ENCODE assay signal across 31 mouse cellular contexts in the genomic region with DNA sequence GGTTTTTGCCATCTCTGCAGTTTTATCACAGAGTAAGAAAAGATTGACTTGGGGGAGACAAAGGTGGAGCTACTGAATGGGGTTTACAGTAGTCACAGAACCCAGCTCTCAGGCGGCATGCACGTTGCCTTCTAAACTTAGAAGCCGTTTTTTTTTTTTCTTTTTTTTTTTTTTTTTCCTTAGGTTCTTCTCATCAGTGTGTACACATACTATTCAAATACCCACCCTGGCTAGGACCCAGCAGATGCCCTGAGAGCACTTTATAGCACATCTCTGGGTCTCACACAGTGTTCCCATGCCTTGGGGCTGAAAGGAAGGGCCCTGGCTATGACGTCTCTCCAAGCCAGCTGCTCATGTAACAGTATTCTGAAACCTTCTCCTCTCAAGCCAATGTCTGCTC. TPM values are rescaled to one million over a fixed set of nuclear protein-coding genes. Genes with fewer than 3 reads are reported as not detected.
DNase-seq lines count a peak whose midpoint lies in the region; ATAC-seq and TF ChIP-seq lines count a peak whose summit lies in the region.
"Had no signal": no experiment of that assay in that cellular context is flagged by ENCODE, and none has a peak within 500 bp of the region (broad histone marks: within the 10 kb centered on the region; RNA-seq: fewer than 3 reads in every experiment).

No protein-coding gene starts in this region.

- no peaks in the 10 kb centered on the region for H3K9me3 ChIP-seq in hindbrain, embryonic 16.5 days (ENCODE audit: control insufficient read depth, low read length)
- no peaks in the 10 kb centered on the region for H3K9me3 ChIP-seq in hindbrain, embryonic 11.5 days (ENCODE audit: control insufficient read depth, low read length)
- no peaks in the 10 kb centered on the region for H3K9me3 ChIP-seq in midbrain, embryonic 15.5 days
- no peaks in the 10 kb centered on the region for H3K9me3 ChIP-seq in midbrain, embryonic 16.5 days (replicated peaks; ENCODE audit: control insufficient read depth, low read length, poor library complexity, severe bottlenecking)
- H3K9me3 ChIP-seq in CH12.LX (replicated peaks; ENCODE audit: low read length): no peaks in the 10 kb centered on the region
- H3K9me3 ChIP-seq: embryonic facial prominence, embryonic 13.5 days; embryonic facial prominence, embryonic 15.5 days; forebrain, embryonic 10.5 days; forebrain, embryonic 12.5 days; G1E had no signal

- no peak for TF ChIP-seq EP300 in CH12.LX (IDR thresholded peaks at IDR 0.05; ENCODE audit: low read length)

- H3K27me3 ChIP-seq in hindbrain, embryonic 16.5 days (replicated peaks; ENCODE audit: control insufficient read depth, insufficient read depth, low read length): no peaks in the 10 kb centered on the region
- no peaks in the 10 kb centered on the region for H3K27me3 ChIP-seq in hindbrain, embryonic 11.5 days (ENCODE audit: control insufficient read depth, insufficient read depth, low read length)
- no peaks in the 10 kb centered on the region for H3K27me3 ChIP-seq in midbrain, embryonic 15.5 days (replicated peaks)
- no peaks in the 10 kb centered on the region for H3K27me3 ChIP-seq in midbrain, embryonic 16.5 days (ENCODE audit: control insufficient read depth, insufficient read depth, low read depth, low read length)
- no peaks in the 10 kb centered on the region for H3K27me3 ChIP-seq in CH12.LX (replicated peaks)
- H3K27me3 ChIP-seq: embryonic facial prominence, embryonic 13.5 days; embryonic facial prominence, embryonic 15.5 days; forebrain, embryonic 12.5 days; Patski had no signal

- in situ Hi-C loops in CH12.LX (cut with MboI; ENCODE audit: low pct_ligation_motif_present, low pct_unique_long_range_greater_than_20kb, low sequenced_read_pairs): loop anchor here (25.0 kb wide), 1 partner anchor 636 kb away; no protein-coding TSS in a partner anchor

- no peaks in the 10 kb centered on the region for H3K4me1 ChIP-seq in hindbrain, embryonic 16.5 days (ENCODE audit: control insufficient read depth, insufficient read depth, low read depth, low read length)
- no peaks in the 10 kb centered on the region for H3K4me1 ChIP-seq in hindbrain, embryonic 11.5 days (replicated peaks; ENCODE audit: control insufficient read depth, insufficient read depth, low read length)
- H3K4me1 ChIP-seq in midbrain, embryonic 15.5 days: no peaks in the 10 kb centered on the region
- no peaks in the 10 kb centered on the region for H3K4me1 ChIP-seq in midbrain, embryonic 16.5 days (ENCODE audit: control insufficient read depth, insufficient read depth, low read length)
- no peaks in the 10 kb centered on the region for H3K4me1 ChIP-seq in CH12.LX (ENCODE audit: control insufficient read depth in 1 of 2, insufficient read depth in 2 of 2)
- H3K4me1 ChIP-seq: embryonic facial prominence, embryonic 13.5 days; embryonic facial prominence, embryonic 15.5 days; forebrain, embryonic 10.5 days; forebrain, embryonic 12.5 days had no signal

- DNase-seq in frontal cortex, postnatal 10 days (ENCODE audit: low spot score in 2 of 2): no peak
- no peak for DNase-seq in hindbrain, embryonic 11.5 days (ENCODE audit: low spot score)
- DNase-seq in CH12.LX (ENCODE audit: extremely low read depth): no peak
- DNase-seq in adrenal gland, adult (ENCODE audit: inconsistent age in 2 of 2, low spot score in 1 of 2): no peak
- DNase-seq: adrenal gland, adult 2 months; adrenal gland, postnatal 10 days; adrenal gland, postnatal 25 days; cerebellum, adult 11 months; cerebellum, adult 18-20 months; cerebellum, adult 8-10 months; cerebellum, adult 9-11 months; cerebellum, postnatal 14 days; cerebellum, postnatal 36 days; embryo, embryonic 11 days had no signal

- no peaks in the 10 kb centered on the region for H3K36me3 ChIP-seq in hindbrain, embryonic 16.5 days (ENCODE audit: control insufficient read depth, insufficient read depth, low read length)
- no peaks in the 10 kb centered on the region for H3K36me3 ChIP-seq in hindbrain, embryonic 11.5 days (ENCODE audit: control insufficient read depth, insufficient read depth, low read length)
- no peaks in the 10 kb centered on the region for H3K36me3 ChIP-seq in midbrain, embryonic 15.5 days (replicated peaks)
- no peaks in the 10 kb centered on the region for H3K36me3 ChIP-seq in midbrain, embryonic 16.5 days (ENCODE audit: control insufficient read depth, insufficient read depth, low read length)
- no peaks in the 10 kb centered on the region for H3K36me3 ChIP-seq in CH12.LX (replicated peaks in 1 of 2; ENCODE audit: control insufficient read depth in 1 of 2, insufficient read depth in 1 of 2, low read length in 1 of 2)
- H3K36me3 ChIP-seq: embryonic facial prominence, embryonic 13.5 days; embryonic facial prominence, embryonic 15.5 days; forebrain, embryonic 10.5 days; forebrain, embryonic 12.5 days; G1E had no signal

- H3K79me2 ChIP-seq in CH12.LX (replicated peaks; ENCODE audit: control insufficient read depth, extremely low read depth, insufficient read depth, poor library complexity, severe bottlenecking): no peaks in the 10 kb centered on the region

- no peak overlapping the region for H3K27ac ChIP-seq in hindbrain, embryonic 16.5 days (ENCODE audit: low read depth, low read length)
- H3K27ac ChIP-seq in hindbrain, embryonic 11.5 days (ENCODE audit: low read depth, low read length): no peak overlapping the region
- H3K27ac ChIP-seq in midbrain, embryonic 15.5 days: no peak overlapping the region
- no peak overlapping the region for H3K27ac ChIP-seq in midbrain, embryonic 16.5 days (ENCODE audit: low read length)
- H3K27ac ChIP-seq in CH12.LX (ENCODE audit: insufficient read depth, low read depth): no peak overlapping the region
- H3K27ac ChIP-seq: embryonic facial prominence, embryonic 13.5 days; embryonic facial prominence, embryonic 15.5 days; forebrain, embryonic 10.5 days; forebrain, embryonic 12.5 days had no signal

- dilution Hi-C loops in CH12.LX (cut with MboI; ENCODE audit: extremely low pct_ligation_motif_present, extremely low pct_unique_long_range_greater_than_20kb, low sequenced_read_pairs): no loop called here

- whole genome bisulfite sequencing in hindbrain, embryonic 16.5 days: 66% methylated on average over 4 of the region's 4 CpGs
- WGBS in hindbrain, embryonic 11.5 days: 74% methylated on average over 4 of the region's 4 CpGs
- WGBS in midbrain, embryonic 15.5 days: 75% methylated on average over 4 of the region's 4 CpGs
- 72% methylated on average over 4 of the region's 4 CpGs for WGBS in midbrain, embryonic 16.5 days

- no peak overlapping the region for H3K4me3 ChIP-seq in hindbrain, embryonic 16.5 days (ENCODE audit: low read length)
- H3K4me3 ChIP-seq in hindbrain, embryonic 11.5 days (ENCODE audit: low read depth, low read length): no peak overlapping the region
- H3K4me3 ChIP-seq in midbrain, embryonic 15.5 days: no peak overlapping the region
- H3K4me3 ChIP-seq in midbrain, embryonic 16.5 days (ENCODE audit: low read depth, low read length): no peak overlapping the region
- H3K4me3 ChIP-seq in CH12.LX (replicated peaks in 1 of 3; ENCODE audit: low read depth in 2 of 3, low read length in 2 of 3, poor library complexity in 1 of 3): no peak overlapping the region
- H3K4me3 ChIP-seq: embryonic facial prominence, embryonic 13.5 days; embryonic facial prominence, embryonic 15.5 days; erythroblast, embryonic 14.5 days; forebrain, embryonic 10.5 days; forebrain, embryonic 12.5 days had no signal

- TF ChIP-seq RAD21 in CH12.LX (IDR thresholded peaks at IDR 0.05; ENCODE audit: low read depth, low read length): no peak

- TF ChIP-seq POLR2A in CH12.LX (IDR thresholded peaks at IDR 0.05; ENCODE audit: low read depth, low read length): no peak

- no peak for TF ChIP-seq CTCF in CH12.LX (conservative IDR thresholded peaks at IDR 0.05 in 1 of 2, IDR thresholded peaks at IDR 0.05 in 1 of 2; ENCODE audit: low read depth in 2 of 2, low read length in 2 of 2)

- no peak overlapping the region for H3K4me2 ChIP-seq in hindbrain, embryonic 16.5 days (ENCODE audit: low read length)
- H3K4me2 ChIP-seq in hindbrain, embryonic 11.5 days (replicated peaks; ENCODE audit: low read depth, low read length): no peak overlapping the region
- H3K4me2 ChIP-seq in midbrain, embryonic 15.5 days: no peak overlapping the region
- H3K4me2 ChIP-seq in midbrain, embryonic 16.5 days (ENCODE audit: low read length): no peak overlapping the region
- H3K4me2 ChIP-seq in CH12.LX (ENCODE audit: insufficient read depth, low read depth, poor library complexity, severe bottlenecking): no peak overlapping the region
- H3K4me2 ChIP-seq: embryonic facial prominence, embryonic 13.5 days; embryonic facial prominence, embryonic 15.5 days; forebrain, embryonic 12.5 days had no signal

- ATAC-seq in frontal cortex, adult (ENCODE audit: low TSS enrichment): peak; percentile 38; the same call in 1 of the 2 replicates
- peak; percentile 47; the same call in 1 of the 2 replicates for ATAC-seq in hindbrain, embryonic 16.5 days
- no peak for ATAC-seq in hindbrain, embryonic 11.5 days (ENCODE audit: low FRiP score)
- ATAC-seq in midbrain, embryonic 15.5 days (replicated peaks): peak; percentile 48; the same call in 1 of the 2 replicates
- no peak for ATAC-seq in midbrain, embryonic 16.5 days
- ATAC-seq: activated CD4-positive, CD25-positive, alpha-beta regulatory T cell, adult 4 months; forebrain, embryonic 14.5 days; forebrain, embryonic 16.5 days; Patski had no signal

- no peak overlapping the region for H3K9ac ChIP-seq in hindbrain, embryonic 16.5 days (ENCODE audit: low read depth, low read length)
- H3K9ac ChIP-seq in hindbrain, embryonic 11.5 days (ENCODE audit: low read depth, low read length): no peak overlapping the region
- no peak overlapping the region for H3K9ac ChIP-seq in midbrain, embryonic 15.5 days
- H3K9ac ChIP-seq in midbrain, embryonic 16.5 days (ENCODE audit: low read depth, low read length): no peak overlapping the region
- H3K9ac ChIP-seq in CH12.LX (ENCODE audit: insufficient read depth, low read depth): no peak overlapping the region
- H3K9ac ChIP-seq: embryonic facial prominence, embryonic 13.5 days; embryonic facial prominence, embryonic 15.5 days; forebrain, embryonic 12.5 days had no signal

TF ChIP-seq in CH12.LX, 34 proteins besides CTCF, POLR2A, EP300 and RAD21 (continues in another document):
- TF ChIP-seq CHD1 (IDR thresholded peaks at IDR 0.05; ENCODE audit: low read depth, low read length) (no peak), ZNF384 (IDR thresholded peaks at IDR 0.05; ENCODE audit: low read depth, low read length) (peak; percentile 59), BHLHE40 (IDR thresholded peaks at IDR 0.05; ENCODE audit: low read depth, low read length) (no peak), SIN3A (IDR thresholded peaks at IDR 0.05; ENCODE audit: low read length) (no peak), GABPA (IDR thresholded peaks at IDR 0.05; ENCODE audit: insufficient replicate concordance, low read depth, low read length) (no peak)

RNA-seq across cellular contexts. Expression of a gene that starts 23.4 kb away (rescaled TPM):
- polyA plus RNA-seq in hindbrain, embryonic 16.5 days (2015; fragmentation: Nextera tagmentation; extraction: Ambion mirVana): 0.12 and 0.21 TPM in 2 replicates
- not detected in 2 replicates for polyA plus RNA-seq in hindbrain, embryonic 11.5 days (2014; fragmentation: Nextera tagmentation; extraction: Ambion mirVana)
- polyA plus RNA-seq in midbrain, embryonic 15.5 days (2015; fragmentation: Nextera tagmentation; extraction: Ambion mirVana): 0.08 and 0.14 TPM in 2 replicates
- 0.12 and 0.33 TPM in 2 replicates for polyA plus RNA-seq in midbrain, embryonic 16.5 days (2015; fragmentation: Nextera tagmentation; extraction: Ambion mirVana)
- not detected in 2 replicates for total RNA-seq in CH12.LX (2012; rRNA removed)
- not detected in 2 replicates for total RNA-seq in CH12.LX (2014; rRNA removed)
- polyA plus RNA-seq in CH12.LX (2012; ENCODE audit: insufficient read length, low read depth): not detected in 2 replicates
- total RNA-seq: adrenal gland, adult 2 months; adrenal gland, postnatal 10 days; adrenal gland, postnatal 25 days; adrenal gland, postnatal 4 days; common myeloid progenitor, adult 5-6 weeks had no signal
- polyA plus RNA-seq: activated CD4-positive, CD25-positive, alpha-beta regulatory T cell, adult 4 months; adrenal gland, adult 2 months; C2C12; embryonic facial prominence, embryonic 13.5 days; embryonic facial prominence, embryonic 15.5 days; erythroblast, embryonic 14.5 days; forebrain, embryonic 10.5 days; forebrain, embryonic 12.5 days; forebrain, embryonic 16.5 days; G1E; Patski had no signal

Comparison
In these comparisons a context has a peak if more than half of its experiments do, and no peak if none do; other contexts are left out.
1. ATAC-seq: peak in frontal cortex, adult (single experiment), hindbrain, embryonic 16.5 days (single experiment) and midbrain, embryonic 15.5 days (single experiment); none in hindbrain, embryonic 11.5 days (single experiment) and midbrain, embryonic 16.5 days (single experiment).